Mouse (Mus musculus): Measurements from ENCODE around the gene Sacm1l. TPM values are rescaled to one million over a fixed set of nuclear protein-coding genes. Genes with fewer than 3 reads are reported as not detected.
A peak's percentile ranks its signal among the peaks of the same experiment; 100 is the strongest.

Sacm1l gene
- polyA plus RNA-seq, 1 experiment from 2014 or later: 41.0 TPM

DNA sequence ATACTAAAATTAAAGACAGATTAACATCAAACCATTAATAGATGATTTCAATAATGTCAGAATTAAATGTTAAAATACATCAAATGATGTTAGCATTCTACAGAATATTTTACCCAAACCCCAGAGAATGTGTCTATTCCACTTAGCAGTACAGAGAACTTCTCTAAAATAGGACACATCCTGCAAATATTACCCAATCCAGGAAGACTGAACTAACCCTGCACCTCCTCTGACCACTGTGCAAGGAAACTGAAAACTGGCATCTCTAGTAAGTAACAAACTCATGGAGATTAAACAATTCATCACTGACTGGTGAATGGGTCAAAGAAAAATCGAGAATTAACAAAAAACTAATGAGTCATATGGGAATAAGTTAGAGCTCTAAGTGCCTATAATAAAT, 72.0 kb downstream of the Sacm1l start:
- Histone ChIP-seq H3K9me3 (replicated peaks) (no peaks in the 10 kb centered on the region), H3K27ac (no peak overlapping the region), H3K4me2 (no peak overlapping the region), H3K36me3 (ENCODE audit: poor library complexity, severe bottlenecking) (no peaks in the 10 kb centered on the region), H3K4me1 (no peaks in the 10 kb centered on the region), H3K4me3 (no peak overlapping the region), H3K27me3 (no peaks in the 10 kb centered on the region), H3K9ac (no peak overlapping the region)
- ATAC-seq: no peak
- 89% methylated on average over 1 of the region's 1 CpGs for WGBS

DNA sequence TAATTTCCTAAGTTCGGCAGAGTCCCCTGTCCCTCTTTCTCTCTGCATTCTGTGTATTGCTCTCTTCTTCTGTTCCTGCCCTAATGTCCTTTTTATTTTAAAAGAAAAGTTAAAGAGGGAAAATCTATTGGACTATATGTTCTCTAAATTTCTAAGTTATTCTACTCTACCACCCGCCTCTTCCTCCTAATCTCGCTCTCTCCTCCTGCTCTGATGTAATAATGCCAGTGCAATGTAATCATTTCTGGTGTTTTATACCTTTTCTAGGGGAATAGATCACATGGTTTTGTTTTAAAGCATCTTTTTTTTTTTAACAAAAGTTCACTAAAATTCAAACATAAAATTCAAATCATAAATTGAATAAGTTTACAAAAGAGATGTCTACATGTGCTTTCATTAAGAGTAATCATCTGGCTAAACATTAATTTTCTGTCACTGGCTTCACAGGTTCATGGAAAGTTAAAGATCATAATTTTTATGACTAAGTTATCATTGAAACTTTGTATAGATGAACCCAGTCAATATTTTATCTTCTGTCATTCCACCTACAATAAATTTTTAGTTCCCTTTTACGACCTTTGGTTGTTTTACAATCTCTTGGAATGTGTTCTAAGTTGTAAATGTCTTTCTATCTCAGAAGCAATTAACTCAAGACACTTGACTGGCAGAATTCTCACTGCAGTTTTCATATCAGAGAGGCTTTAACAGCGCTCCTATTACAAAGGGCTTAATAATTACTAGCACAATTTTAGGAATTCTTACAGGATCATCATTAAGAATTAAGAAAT, 90.9 kb downstream of the Sacm1l start:
- H3K9ac ChIP-seq: no peak overlapping the region
- no peaks in the 10 kb centered on the region for H3K36me3 ChIP-seq (ENCODE audit: poor library complexity, severe bottlenecking)
- 93% methylated on average over 5 of the region's 5 CpGs for WGBS
- no peak overlapping the region for H3K4me2 ChIP-seq
- ATAC-seq: no peak
- no peak overlapping the region for H3K27ac ChIP-seq
- no peaks in the 10 kb centered on the region for H3K4me1 ChIP-seq
- H3K27me3 ChIP-seq: no peaks in the 10 kb centered on the region
- no peak overlapping the region for H3K4me3 ChIP-seq
- no peaks in the 10 kb centered on the region for H3K9me3 ChIP-seq (replicated peaks)

GRCm38 (mm10) chr9:123624741-123625140, 95.2 kb downstream of the Sacm1l start:
- Histone ChIP-seq H3K9me3 (replicated peaks) (no peaks in the 10 kb centered on the region), H3K4me2 (no peak overlapping the region), H3K4me3 (no peak overlapping the region), H3K36me3 (ENCODE audit: poor library complexity, severe bottlenecking) (no peaks in the 10 kb centered on the region), H3K9ac (no peak overlapping the region), H3K4me1 (no peaks in the 10 kb centered on the region), H3K27me3 (no peaks in the 10 kb centered on the region), H3K27ac (no peak overlapping the region)
- WGBS: 84% methylated on average over 2 of the region's 2 CpGs
- no peak for ATAC-seq

DNA sequence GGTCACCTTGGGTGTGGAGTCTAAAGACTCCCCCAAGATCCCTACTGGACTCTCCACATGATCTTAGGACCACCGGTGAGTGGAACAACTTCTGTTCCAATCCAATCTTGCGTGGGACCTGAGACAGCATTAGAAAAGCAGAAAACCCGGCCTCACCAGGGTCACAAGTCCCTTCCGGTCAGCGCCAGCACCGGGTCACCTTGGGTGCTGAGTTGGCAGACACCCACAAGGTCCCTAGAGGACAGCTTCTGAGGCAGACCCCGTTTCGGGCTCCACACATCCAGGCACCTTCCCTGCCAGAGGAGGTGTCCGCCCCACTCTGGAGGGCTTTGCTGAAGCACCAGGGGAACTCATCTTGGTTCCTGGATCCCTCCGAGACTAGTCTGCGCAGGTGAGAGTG, 96.3 kb downstream of the Sacm1l start:
- Histone ChIP-seq H3K4me3 (no peak overlapping the region), H3K36me3 (ENCODE audit: poor library complexity, severe bottlenecking) (no peaks in the 10 kb centered on the region), H3K4me1 (no peaks in the 10 kb centered on the region), H3K4me2 (no peak overlapping the region), H3K27ac (no peak overlapping the region), H3K9ac (no peak overlapping the region), H3K9me3 (replicated peaks) (no peaks in the 10 kb centered on the region), H3K27me3 (no peaks in the 10 kb centered on the region)
- no peak for ATAC-seq
- 94% methylated on average over 11 of the region's 11 CpGs for WGBS

- no peaks in the 10 kb centered on the region for H3K36me3 ChIP-seq (ENCODE audit: poor library complexity, severe bottlenecking)
- no peak overlapping the region for H3K9ac ChIP-seq
- no peaks in the 10 kb centered on the region for H3K4me1 ChIP-seq
- no peak overlapping the region for H3K4me2 ChIP-seq
- 86% methylated on average over 3 of the region's 3 CpGs for WGBS
- H3K9me3 ChIP-seq (replicated peaks): no peaks in the 10 kb centered on the region
- no peak for ATAC-seq
- no peak overlapping the region for H3K4me3 ChIP-seq
- no peaks in the 10 kb centered on the region for H3K27me3 ChIP-seq
- no peak overlapping the region for H3K27ac ChIP-seq
These were observed 102.1 kb downstream of the Sacm1l start for GRCm38 (mm10) chr9:123631666-123632065.

DNA sequence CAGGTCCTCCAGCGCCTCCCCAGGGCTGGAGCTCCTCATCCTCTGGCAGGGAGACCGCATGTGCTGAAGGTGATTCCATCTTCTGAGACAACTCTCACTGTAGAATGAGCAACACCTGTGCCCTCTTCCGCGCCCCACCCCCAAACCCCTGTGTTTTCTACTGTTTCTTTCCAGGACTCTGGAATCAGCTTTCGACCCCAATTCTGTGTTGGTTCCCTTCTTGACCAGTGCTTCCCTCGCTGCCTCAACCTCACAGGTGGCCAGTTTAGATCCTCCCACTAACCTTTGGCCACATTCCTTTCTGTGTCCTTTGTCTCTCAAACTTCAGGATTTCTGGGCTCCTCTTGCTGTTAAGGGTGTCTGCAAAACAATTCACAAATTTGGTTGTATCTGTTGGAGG, 102.7 kb downstream of the Sacm1l start, which contains the start of gene Slc6a20b:
TSS of gene Slc6a20b (minus strand) at position 285 of the 400 bp plus-strand sequence.
- ATAC-seq: no peak
- Histone ChIP-seq H3K27me3 (no peaks in the 10 kb centered on the region), H3K9ac (no peak within 1 kb of the TSS), H3K27ac (no peak within 1 kb of the TSS), H3K4me2 (no peak within 1 kb of the TSS), H3K9me3 (replicated peaks) (no peaks in the 10 kb centered on the region), H3K4me1 (no peaks in the 10 kb centered on the region), H3K36me3 (ENCODE audit: poor library complexity, severe bottlenecking) (no peaks in the 10 kb centered on the region), H3K4me3 (no peak within 1 kb of the TSS)
- WGBS: 79% methylated on average over 6 of the region's 6 CpGs

GRCm38 (mm10) chr9:123632993-123633392, 103.4 kb downstream of the Sacm1l start:
- 82% methylated on average over 3 of the region's 3 CpGs for WGBS
- Histone ChIP-seq H3K4me3 (no peak overlapping the region), H3K27ac (no peak overlapping the region), H3K9me3 (replicated peaks) (no peaks in the 10 kb centered on the region), H3K27me3 (no peaks in the 10 kb centered on the region), H3K4me2 (no peak overlapping the region), H3K36me3 (ENCODE audit: poor library complexity, severe bottlenecking) (no peaks in the 10 kb centered on the region), H3K4me1 (no peaks in the 10 kb centered on the region), H3K9ac (no peak overlapping the region)
- no peak for ATAC-seq

GRCm38 (mm10) chr9:123636771-123637170, 107.2 kb downstream of the Sacm1l start:
- no peak overlapping the region for H3K27ac ChIP-seq
- no peaks in the 10 kb centered on the region for H3K36me3 ChIP-seq (ENCODE audit: poor library complexity, severe bottlenecking)
- no peak overlapping the region for H3K9ac ChIP-seq
- H3K4me3 ChIP-seq: no peak overlapping the region
- 76% methylated on average over 5 of the region's 5 CpGs for WGBS
- no peak for ATAC-seq
- no peaks in the 10 kb centered on the region for H3K27me3 ChIP-seq
- H3K9me3 ChIP-seq (replicated peaks): no peaks in the 10 kb centered on the region
- no peak overlapping the region for H3K4me2 ChIP-seq
- no peaks in the 10 kb centered on the region for H3K4me1 ChIP-seq

DNA sequence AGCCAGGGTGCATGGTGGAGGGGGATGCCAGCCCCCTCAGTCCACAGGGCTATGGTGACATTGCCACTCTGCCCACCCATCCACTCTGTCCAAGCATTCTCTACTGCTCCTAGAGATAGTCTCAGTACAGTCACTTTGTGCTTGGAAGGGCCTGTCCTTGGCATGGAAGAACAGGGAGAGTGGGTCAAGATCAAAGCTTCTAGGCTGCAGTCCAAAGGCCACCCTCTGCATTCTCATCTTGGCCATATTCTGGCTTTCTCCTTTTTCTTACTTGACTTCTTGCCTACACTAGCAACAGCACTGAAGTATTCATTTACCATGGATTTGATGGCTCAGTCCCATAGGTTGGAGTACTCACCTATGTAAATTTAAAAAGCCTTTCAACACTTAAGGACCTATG, 108.7 kb downstream of the Sacm1l start:
- Histone ChIP-seq H3K27ac (no peak overlapping the region), H3K9ac (no peak overlapping the region), H3K4me1 (no peaks in the 10 kb centered on the region), H3K36me3 (ENCODE audit: poor library complexity, severe bottlenecking) (no peaks in the 10 kb centered on the region), H3K27me3 (no peaks in the 10 kb centered on the region), H3K9me3 (replicated peaks) (no peaks in the 10 kb centered on the region), H3K4me2 (no peak overlapping the region), H3K4me3 (no peak overlapping the region)
- ATAC-seq: no peak

GRCm38 (mm10) chr9:123638668-123639089, 109.1 kb downstream of the Sacm1l start:
- Histone ChIP-seq H3K27ac (no peak overlapping the region), H3K4me1 (no peaks in the 10 kb centered on the region), H3K9me3 (replicated peaks) (no peaks in the 10 kb centered on the region), H3K4me2 (no peak overlapping the region), H3K4me3 (no peak overlapping the region), H3K27me3 (no peaks in the 10 kb centered on the region), H3K9ac (no peak overlapping the region), H3K36me3 (ENCODE audit: poor library complexity, severe bottlenecking) (no peaks in the 10 kb centered on the region)
- 0 out of 2 replicates have a peak, but pooled peaks have one; percentile 51 for ATAC-seq
- WGBS: 85% methylated on average over 1 of the region's 1 CpGs

GRCm38 (mm10) chr9:123640106-123640505, 110.5 kb downstream of the Sacm1l start:
- H3K9me3 ChIP-seq (replicated peaks): no peaks in the 10 kb centered on the region
- no peaks in the 10 kb centered on the region for H3K4me1 ChIP-seq
- ATAC-seq: no peak
- H3K36me3 ChIP-seq (ENCODE audit: poor library complexity, severe bottlenecking): no peaks in the 10 kb centered on the region
- H3K9ac ChIP-seq: no peak overlapping the region
- no peaks in the 10 kb centered on the region for H3K27me3 ChIP-seq
- whole genome bisulfite sequencing: 73% methylated on average over 1 of the region's 1 CpGs
- no peak overlapping the region for H3K27ac ChIP-seq
- no peak overlapping the region for H3K4me2 ChIP-seq
- no peak overlapping the region for H3K4me3 ChIP-seq

Data from forebrain, embryonic 13.5 days (tissue).